Mouse (Mus musculus) Patski (cell line): ENCODE data around the gene Ms4a8a. TPM values are rescaled to one million over a fixed set of nuclear protein-coding genes. Genes with fewer than 3 reads are reported as not detected.
A peak's percentile ranks its signal among the peaks of the same experiment; 100 is the strongest.
"Not testable (repeated sequence)": the region's sequence is repeated elsewhere in the genome, so short reads cannot be mapped to it uniquely, and the experiment has no call there.

Source experiments
- ATAC-seq: fragments of 100-300 bp; one replicate; pipeline ENCODE4 v1.8.0; 2021
- CTCF ChIA-PET: fragments of 350-600 bp; sonication (Branson Sonifier 250); formaldehyde crosslinking; loops from one replicate; lab custom pipeline; 2022; ENCODE audit warnings: inconsistent platforms; lab: Charles Lee
- POLR2A ChIA-PET: fragments of 350-600 bp; sonication (Branson Sonifier 250); formaldehyde crosslinking; loops from one replicate; lab custom pipeline; 2022; ENCODE audit warnings: antibody characterized with exemption, inconsistent platforms; lab: Charles Lee
- DNase-seq: peaks from one replicate; pipeline ENCODE4 v3.0.0-alpha.2; 2011; ENCODE audit warnings: low read depth, low spot score
- H3K27me3 ChIP-seq: fragments of 371-371 bp; one replicate; pipeline ENCODE4 v1.5.1; 2021
- CTCF ChIP-seq: fragments of 100-300 bp; IDR thresholded peaks from one replicate; pipeline ENCODE4 v1.5.1; 2021
- in situ Hi-C: fragments of 300-500 bp; cut with MboI; formaldehyde crosslinking; loops from 3 replicates; pipeline ENCODE4 v1.11.1; 2018; ENCODE audit warnings: low pct_unique_long_range_greater_than_20kb, mixed read lengths
- polyA plus RNA-seq: library from polyadenylated mRNA; unstranded; gene quantifications from one replicate; pipeline ENCODE4 v1.2.3, GENCODE M21; 2021

Ms4a8a gene
- not detected for polyA plus RNA-seq

DNA sequence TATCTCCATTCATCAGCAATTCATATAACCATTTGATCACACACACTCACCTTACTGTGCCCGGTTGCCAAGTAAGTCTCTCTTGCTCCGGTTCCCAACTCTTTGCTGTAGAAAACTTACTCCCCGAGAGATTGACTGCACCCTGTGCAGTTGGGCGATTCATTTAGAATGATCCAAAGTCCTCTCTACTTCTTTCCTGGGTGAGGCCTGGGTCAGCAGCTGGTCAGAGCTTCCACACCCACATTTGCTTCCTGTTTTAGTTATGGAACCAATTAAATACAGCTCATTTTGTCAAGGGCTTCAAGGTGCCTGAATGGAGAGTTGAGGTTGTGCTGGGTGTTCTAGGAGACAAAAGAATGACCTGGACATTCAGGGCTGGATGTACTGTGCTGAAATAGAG is at the start of gene Ms4a8a:
TSS of gene Ms4a8a (minus strand) at position 169 of the 400 bp plus-strand sequence.
- no peak for TF ChIP-seq CTCF
- ATAC-seq (no peak), DNase-seq (no peak)
- in situ Hi-C loops, result no loop called here
- peaks cover 33% of the 10 kb centered on the region for H3K27me3 ChIP-seq
- CTCF ChIA-PET, result no interaction called here
- POLR2A ChIA-PET, result no interaction called here

DNA sequence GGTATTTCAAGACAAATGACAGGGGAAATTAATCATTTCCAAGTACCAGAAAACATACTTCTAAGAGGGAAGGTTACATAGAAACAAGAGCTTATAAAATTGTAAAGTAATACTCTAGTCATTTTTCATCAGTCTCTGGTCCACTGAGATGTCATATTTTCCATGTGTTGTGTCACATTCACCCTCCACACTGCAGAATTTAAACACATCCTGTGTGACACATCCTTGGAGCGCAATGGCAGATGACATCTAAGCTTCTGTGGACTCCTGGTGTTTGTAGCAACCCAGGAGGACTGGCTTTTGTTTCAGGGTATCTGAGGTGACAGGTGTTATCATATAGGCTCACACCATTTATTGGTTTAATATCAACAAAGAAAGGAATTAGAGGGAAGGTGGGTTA is 48.8 kb upstream of the Ms4a8a start:
- ChIA-PET CTCF (interaction anchor here (1.4 kb wide), 1 partner anchor 11 kb away, joined by 4 read pairs; no protein-coding TSS in a partner anchor), POLR2A (no interaction called here)
- peaks cover 40% of the 10 kb centered on the region for H3K27me3 ChIP-seq
- no peak for TF ChIP-seq CTCF
- in situ Hi-C loops, result no loop called here
- DNase-seq, result no peak
- ATAC-seq, result no peak

DNA sequence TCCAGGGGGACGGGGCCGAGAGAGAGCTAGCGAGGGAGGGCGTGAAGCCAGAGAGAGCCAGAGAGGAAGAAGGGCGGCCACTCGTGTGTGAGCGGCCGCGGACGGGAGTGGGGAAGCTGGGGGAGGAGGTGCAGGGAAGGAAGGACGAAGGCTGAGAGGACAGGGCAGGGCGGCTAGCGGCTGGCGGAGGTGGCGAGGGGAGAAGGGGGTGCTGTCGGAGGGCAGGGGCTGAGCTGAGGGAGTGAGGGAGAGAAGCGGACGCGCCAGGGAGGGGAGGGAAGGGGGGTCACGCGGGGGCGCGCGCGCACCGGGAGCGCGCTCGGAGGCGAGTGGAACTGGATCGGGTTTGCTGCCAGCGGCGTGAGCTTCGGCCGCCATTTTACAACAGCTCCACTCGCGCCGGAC is 40.1 kb upstream of the Ms4a8a start:
- DNase-seq, in situ Hi-C loops, CTCF ChIA-PET, POLR2A ChIA-PET: not testable (repeated sequence)
- peak; percentile 21 for ATAC-seq
- peaks cover 28% of the 10 kb centered on the region for H3K27me3 ChIP-seq

DNA sequence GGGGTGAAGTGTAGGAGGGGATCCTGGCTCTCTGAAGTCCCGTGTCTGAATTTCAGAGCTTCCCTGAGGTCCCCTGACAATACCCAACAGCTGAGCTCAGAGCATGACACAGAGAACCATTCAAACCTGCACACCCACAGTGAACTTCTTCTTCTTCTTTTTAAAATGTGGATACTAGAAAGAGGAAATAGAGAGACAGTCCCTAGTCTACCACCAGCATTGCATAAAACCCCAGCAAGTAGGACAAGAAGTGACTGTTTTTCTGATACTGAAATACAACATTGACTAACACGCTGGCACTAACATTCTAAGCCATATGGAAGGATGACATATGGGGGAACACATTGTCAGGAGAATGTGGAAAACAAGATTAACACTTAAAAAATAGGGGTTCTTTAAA is 38.4 kb upstream of the Ms4a8a start:
- in situ Hi-C loops, result no loop called here
- no peak for DNase-seq
- POLR2A ChIA-PET, result no interaction called here
- ATAC-seq, result no peak
- no peak for TF ChIP-seq CTCF
- peaks cover 21% of the 10 kb centered on the region for H3K27me3 ChIP-seq
- CTCF ChIA-PET, result no interaction called here

DNA sequence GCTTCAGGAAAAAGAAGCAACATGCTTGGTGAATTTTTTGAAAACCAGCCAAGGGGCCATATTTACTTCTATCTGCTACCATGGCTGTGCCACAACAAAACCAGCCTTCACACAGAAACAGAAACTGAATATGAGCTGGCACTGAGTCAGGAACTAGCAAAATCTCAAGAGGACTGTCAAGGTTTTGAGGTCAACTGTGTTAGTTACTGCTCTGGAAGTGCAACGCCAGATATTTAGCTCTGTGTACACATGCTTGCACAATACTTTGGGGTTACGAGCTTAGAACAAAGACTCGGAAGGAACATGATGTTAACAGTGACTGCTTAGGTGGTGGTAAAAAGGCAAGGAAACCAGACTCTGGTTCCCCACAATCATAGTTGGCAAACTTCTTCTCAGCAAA is 26.8 kb upstream of the Ms4a8a start:
- ATAC-seq, result no peak
- in situ Hi-C loops, result no loop called here
- CTCF ChIA-PET, result interaction anchor here (1.0 kb wide), 1 partner anchor 9 kb away, joined by 3 read pairs; no protein-coding TSS in a partner anchor
- DNase-seq, result no peak
- TF ChIP-seq CTCF, result no peak
- POLR2A ChIA-PET, result no interaction called here
- peaks cover 41% of the 10 kb centered on the region for H3K27me3 ChIP-seq

- TF ChIP-seq CTCF, result no peak
- ChIA-PET CTCF (interaction anchor here (0.8 kb wide), 1 partner anchor 41 kb away, joined by 3 read pairs; no protein-coding TSS in a partner anchor), POLR2A (no interaction called here)
- DNase-seq (no peak), ATAC-seq (no peak)
- in situ Hi-C loops, result no loop called here
- H3K27me3 ChIP-seq, result peaks cover 54% of the 10 kb centered on the region
Measured at GRCm38 (mm10) chr19:11101880-11102279, 21.0 kb upstream of the Ms4a8a start.

GRCm38 (mm10) chr19:11098401-11098800 is 17.5 kb upstream of the Ms4a8a start:
- POLR2A ChIA-PET, result no interaction called here
- ATAC-seq (no peak), DNase-seq (no peak)
- TF ChIP-seq CTCF, result no peak
- in situ Hi-C loops, result no loop called here
- CTCF ChIA-PET, result no interaction called here
- H3K27me3 ChIP-seq, result peaks cover 52% of the 10 kb centered on the region

DNA sequence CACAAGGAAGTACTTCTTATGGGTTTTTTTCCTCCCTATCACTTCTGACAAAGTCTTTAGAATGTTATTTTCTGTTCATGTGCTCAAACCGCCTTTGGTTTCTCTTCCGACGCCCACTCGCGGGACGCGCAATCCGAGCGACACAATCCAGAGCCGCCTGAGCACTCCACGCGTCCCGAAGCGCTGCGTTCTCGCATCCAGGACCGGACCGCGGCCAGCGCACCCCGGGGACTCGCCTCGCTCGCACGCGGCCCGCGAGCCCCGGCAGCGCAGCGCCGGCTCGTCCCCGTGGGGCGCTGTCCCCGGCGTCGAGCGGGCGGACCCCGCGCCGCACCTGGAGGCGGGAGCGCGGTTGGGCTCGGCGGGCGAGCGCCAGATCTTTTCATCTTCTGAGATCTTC is 11.2 kb upstream of the Ms4a8a start:
- ATAC-seq, POLR2A ChIA-PET, CTCF ChIA-PET, DNase-seq, in situ Hi-C loops: not testable (repeated sequence)
- peaks cover 19% of the 10 kb centered on the region for H3K27me3 ChIP-seq

DNA sequence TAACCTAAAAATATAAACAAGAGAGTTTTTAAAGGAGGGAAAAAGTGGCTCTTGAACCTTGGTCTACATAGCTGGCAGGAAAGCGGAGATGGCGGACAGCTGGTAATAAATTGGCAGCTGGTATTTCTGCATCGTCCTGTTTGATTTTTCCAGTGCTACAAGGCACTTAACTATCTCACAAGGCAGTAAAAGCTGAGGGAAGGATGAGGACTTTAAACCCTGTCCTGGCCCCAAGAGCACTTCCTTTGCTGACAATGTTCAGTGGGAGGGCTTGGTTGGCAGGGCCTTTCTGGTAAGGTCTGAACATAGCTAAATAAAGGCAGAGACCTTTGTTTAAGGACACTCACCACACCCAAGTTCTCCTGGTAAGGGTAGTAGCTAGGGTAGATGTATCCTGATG is 10.5 kb downstream of the Ms4a8a start:
- no peak for TF ChIP-seq CTCF
- ATAC-seq, result no peak
- CTCF ChIA-PET, result interaction anchor here (0.5 kb wide), 1 partner anchor 585 kb away, joined by 3 read pairs; no protein-coding TSS in a partner anchor
- DNase-seq, result no peak
- POLR2A ChIA-PET, result no interaction called here
- in situ Hi-C loops, result no loop called here
- peaks cover 75% of the 10 kb centered on the region for H3K27me3 ChIP-seq

DNA sequence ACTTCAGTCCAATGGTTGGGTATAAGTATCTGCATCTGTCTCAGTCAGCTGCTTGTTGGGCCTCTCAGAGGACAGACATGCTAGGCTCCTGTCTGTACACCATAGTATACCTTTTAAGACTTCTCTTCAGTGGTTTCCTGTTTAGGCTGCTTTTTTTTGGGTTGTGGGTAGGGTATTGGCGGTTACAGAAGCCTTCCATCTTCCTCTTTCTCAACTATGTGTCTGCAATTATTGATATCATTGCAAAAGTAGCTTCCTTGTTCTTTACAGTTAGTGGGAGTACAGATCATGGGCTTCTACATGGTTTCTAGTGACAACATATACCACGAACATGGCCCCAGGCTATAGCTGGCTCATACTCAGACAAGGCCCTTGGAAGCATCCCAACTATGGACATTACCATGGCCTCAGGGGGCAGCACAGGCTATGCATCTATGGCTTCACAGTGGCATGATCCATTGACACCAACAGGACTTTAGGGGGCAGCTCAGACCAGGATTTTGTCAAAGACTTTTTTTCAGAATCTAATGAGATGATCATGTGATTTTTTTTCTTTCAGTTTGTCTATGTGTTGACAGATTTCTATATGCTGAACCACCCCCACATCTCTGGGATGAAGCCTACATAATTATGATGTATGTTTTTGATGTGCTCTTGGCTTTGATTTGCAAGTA is 15.6 kb downstream of the Ms4a8a start:
- no peak for TF ChIP-seq CTCF
- POLR2A ChIA-PET, result no interaction called here
- in situ Hi-C loops, result no loop called here
- DNase-seq (no peak), ATAC-seq (no peak)
- CTCF ChIA-PET, result no interaction called here
- H3K27me3 ChIP-seq, result peaks cover 57% of the 10 kb centered on the region

DNA sequence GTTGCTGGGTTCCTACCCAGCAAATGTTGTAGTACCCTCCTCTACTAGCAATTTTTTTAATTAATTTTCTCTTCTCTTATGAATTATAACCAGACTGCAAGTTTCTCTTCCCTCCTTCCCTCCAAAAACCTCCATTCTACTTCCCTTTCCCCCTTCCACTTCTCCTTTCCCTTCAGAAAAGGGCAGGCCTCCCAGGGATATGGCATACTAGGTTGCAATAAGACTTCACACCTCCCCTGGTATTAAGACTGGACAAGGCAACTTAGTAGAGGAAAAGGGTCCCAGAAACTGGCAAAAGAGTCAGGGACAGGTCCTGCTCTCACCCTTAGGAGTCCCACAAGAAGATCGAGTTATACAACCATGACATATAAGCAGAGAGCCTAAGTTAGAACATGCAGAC is 20.0 kb downstream of the Ms4a8a start:
- TF ChIP-seq CTCF, result no peak
- H3K27me3 ChIP-seq, result peaks cover 33% of the 10 kb centered on the region
- in situ Hi-C loops, result no loop called here
- ChIA-PET CTCF (interaction anchor here (0.7 kb wide), 1 partner anchor 40 kb away, joined by 3 read pairs; no protein-coding TSS in a partner anchor), POLR2A (no interaction called here)
- no peak for DNase-seq
- no peak for ATAC-seq
